ENCODE assay signal across 19 mouse cellular contexts in the genomic region with DNA sequence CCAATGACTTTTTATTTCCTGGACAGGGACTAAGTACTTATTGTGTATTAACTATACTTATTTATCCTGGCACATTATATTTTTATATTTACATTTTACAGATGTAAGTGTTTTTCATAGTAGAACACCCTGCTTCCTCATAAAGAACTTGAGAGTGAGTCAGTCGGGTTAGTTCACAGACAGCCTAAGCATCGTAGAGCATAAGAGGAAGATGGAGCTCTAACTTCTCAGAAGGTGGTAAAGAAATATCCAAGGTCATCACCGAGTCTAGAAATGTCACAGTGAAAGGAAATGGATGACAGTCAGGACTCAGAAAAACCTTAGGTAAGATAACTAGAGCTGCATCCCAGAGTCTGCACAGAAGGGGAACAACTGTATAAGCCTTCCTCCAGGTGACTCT. TPM values are rescaled to one million over a fixed set of nuclear protein-coding genes. Genes with fewer than 3 reads are reported as not detected.
DNase-seq lines count a peak whose midpoint lies in the region; ATAC-seq lines count a peak whose summit lies in the region.
"Had no signal": no experiment of that assay in that cellular context is flagged by ENCODE, and none has a peak within 500 bp of the region (broad histone marks: within the 10 kb centered on the region; RNA-seq: fewer than 3 reads in every experiment).

No protein-coding gene starts in this region.

- DNase-seq in left cerebral cortex, postnatal 4 days: no peak
- DNase-seq in right cerebral cortex, postnatal 10 days (ENCODE audit: low spot score in 2 of 2): no peak
- DNase-seq: adrenal gland, adult 2 months; adrenal gland, postnatal 10 days; adrenal gland, postnatal 25 days; B cell, adult 2 months; cerebellum, adult 11 months; cerebellum, adult 18-20 months; cerebellum, adult 8-10 months; cerebellum, adult 9-11 months; cerebellum, postnatal 14 days; cerebellum, postnatal 36 days; embryo, embryonic 11 days; forebrain, postnatal 0 days had no signal

- peak; percentile 28; the same call in 1 of the 2 replicates for ATAC-seq in granulocyte monocyte progenitor cell, adult 5-6 weeks (replicated peaks; ENCODE audit: poor library complexity, severe bottlenecking)
- peak; percentile 58 for ATAC-seq in monocyte, adult 5-6 weeks (replicated peaks; ENCODE audit: insufficient number of reproducible peaks, low FRiP score, low TSS enrichment, poor library complexity, severe bottlenecking)
- ATAC-seq in CD4-positive, CD25-positive, alpha-beta regulatory T cell, adult 4 months: no peak
- ATAC-seq: forebrain, embryonic 13.5 days; forebrain, embryonic 15.5 days; forebrain, postnatal 0 days had no signal

- intact Hi-C loops in left cerebral cortex, postnatal 4 days (cut with DNase I): no loop called here

RNA-seq across cellular contexts. Expression of gene Ifngr1, which starts 40.2 kb away (rescaled TPM):
- total RNA-seq in granulocyte monocyte progenitor cell, adult 5-6 weeks (2014; fragmentation: Nextera tagmentation): 255 and 265 TPM in 2 replicates
- total RNA-seq in granulocyte monocyte progenitor cell, adult 5-6 weeks (2017): 355 and 356 TPM in 2 replicates
- 1,014 to 1,366 TPM (median 1,192 TPM) in 3 replicates for total RNA-seq in monocyte, adult 5-6 weeks (2017)
- total RNA-seq in left cerebral cortex, postnatal 4 days (2021): 10 to 100 TPM; 12.4 to 12.5 TPM
- 100 to 1,000 TPM; 424 to 434 TPM for polyA plus RNA-seq in CD4-positive, CD25-positive, alpha-beta regulatory T cell, adult 4 months (2017; shearing (Covaris generic))

Comparison
In these comparisons a context has a peak if more than half of its experiments do, and no peak if none do; other contexts are left out.
1. RNA of gene Ifngr1, which starts 40.2 kb away (total RNA-seq): 1,014 to 1,366 TPM in monocyte, adult 5-6 weeks and 255 to 356 TPM in granulocyte monocyte progenitor cell, adult 5-6 weeks; 12.4 to 12.5 TPM in left cerebral cortex, postnatal 4 days; every median in the first group is over 10 times any median in the second.